Mouse (Mus musculus) forebrain, embryonic 11.5 days (tissue): ENCODE data around the gene Fam204a. TPM values are rescaled to one million over a fixed set of nuclear protein-coding genes. Genes with fewer than 3 reads are reported as not detected.

Experiments
- ATAC-seq: fragments of 200-750 bp; cut with Nextera tagmentation; replicated peaks from 2 replicates; pipeline ENCODE4 v1.8.0; 2017; ENCODE audit warnings: moderate TSS enrichment; ENCODE audit not compliant: low FRiP score
- DNase-seq: peaks from one replicate; pipeline ENCODE4 v3.0.0-alpha.2; 2017; ENCODE audit warnings: low spot score
- H3K27ac ChIP-seq: fragments of 300-500 bp; sonication (generic); 2 replicates; pipeline ENCODE4 v1.5.1; 2014; ENCODE audit warnings: low read depth, low read length
- H3K27me3 ChIP-seq: fragments of 300-500 bp; sonication (generic); 2 replicates; pipeline ENCODE4 v1.6.1; 2014; ENCODE audit warnings: mild to moderate bottlenecking, low read length, mixed read lengths; ENCODE audit not compliant: control insufficient read depth, insufficient read depth
- H3K36me3 ChIP-seq: fragments of 300-500 bp; sonication (generic); 2 replicates; pipeline ENCODE4 v1.6.1; 2014; ENCODE audit warnings: mild to moderate bottlenecking, low read length, moderate library complexity, mixed read lengths; ENCODE audit not compliant: control insufficient read depth, insufficient read depth
- H3K4me1 ChIP-seq: fragments of 300-500 bp; sonication (generic); replicated peaks from 2 replicates; pipeline ENCODE4 v1.6.1; 2014; ENCODE audit warnings: low read length, mixed read lengths; ENCODE audit not compliant: control insufficient read depth, insufficient read depth
- H3K4me2 ChIP-seq: fragments of 300-500 bp; sonication (generic); 2 replicates; pipeline ENCODE4 v1.6.1; 2014; ENCODE audit warnings: low read depth, mild to moderate bottlenecking, low read length, moderate library complexity, mixed read lengths; ENCODE audit not compliant: severe bottlenecking
- H3K4me3 ChIP-seq: fragments of 300-500 bp; sonication (generic); 2 replicates; pipeline ENCODE4 v1.5.1; 2014; ENCODE audit warnings: low read depth, low read length
- H3K9ac ChIP-seq: fragments of 300-500 bp; sonication (generic); 2 replicates; pipeline ENCODE4 v1.6.1; 2014; ENCODE audit warnings: low read length
- H3K9me3 ChIP-seq: fragments of 300-500 bp; sonication (generic); 2 replicates; pipeline ENCODE4 v1.6.1; 2016; ENCODE audit warnings: low read length, mixed read lengths; ENCODE audit not compliant: control insufficient read depth
- WGBS: fragments of 180-500 bp; shearing (Covaris S2); extraction: QIAGEN DNeasy Blood & Tissue Kit; methylation state at CpG from one replicate; pipeline ENCODE4 v1.1.7; 2014; 5-methylcytosine and 5-hydroxymethylcytosine counted together
- polyA plus RNA-seq: library from polyadenylated mRNA; unstranded; fragments of >200 nt; fragmentation: Nextera tagmentation; extraction: Ambion mirVana; gene quantifications from 2 replicates; pipeline ENCODE4 v1.2.1, GENCODE M21; 2014

The Fam204a gene
- polyA plus RNA-seq, 1 experiment from 2014 or later: 94.2 TPM

GRCm38 (mm10) chr19:60153096-60153495 is 73.4 kb downstream of the Fam204a start:
- WGBS: 95% methylated on average over 1 of the region's 1 CpGs
- ATAC-seq: no peak
- Histone ChIP-seq H3K27me3 (no peaks in the 10 kb centered on the region; the same call in 1 of the 2 replicates), H3K4me3 (no peak overlapping the region), H3K4me2 (no peak overlapping the region), H3K36me3 (no peaks in the 10 kb centered on the region; the same call in 1 of the 2 replicates), H3K4me1 (peaks cover 5% of the 10 kb centered on the region), H3K9ac (no peak overlapping the region), H3K9me3 (no peaks in the 10 kb centered on the region), H3K27ac (no peak overlapping the region)
- DNase-seq: no peak

- DNase-seq: no peak
- H3K27me3 ChIP-seq: peaks cover 4% of the 10 kb centered on the region
Measured at GRCm38 (mm10) chr19:60150056-60150455, 76.4 kb downstream of the Fam204a start.

GRCm38 (mm10) chr19:60149078-60149960 is 77.2 kb downstream of the Fam204a start:
- no peak for DNase-seq
- no peaks in the 10 kb centered on the region for H3K9me3 ChIP-seq
- no peak overlapping the region for H3K4me3 ChIP-seq
- no peak for ATAC-seq
- H3K27ac ChIP-seq: peak overlapping the region; percentile 32; the same call in 1 of the 2 replicates
- H3K4me1 ChIP-seq: peaks cover 7% of the 10 kb centered on the region
- H3K9ac ChIP-seq: no peak overlapping the region
- H3K27me3 ChIP-seq: peaks cover 4% of the 10 kb centered on the region
- H3K4me2 ChIP-seq: peak overlapping the region; percentile 24; the same call in 1 of the 2 replicates
- 21% methylated on average over 13 of the region's 13 CpGs for WGBS
- no peaks in the 10 kb centered on the region; the same call in 1 of the 2 replicates for H3K36me3 ChIP-seq

More at GRCm38 (mm10) chr19:60150056-60150455, 76.4 kb downstream of the Fam204a start:
- Histone ChIP-seq H3K4me3 (no peak overlapping the region), H3K27ac (no peak overlapping the region), H3K9ac (no peak overlapping the region), H3K4me1 (peaks cover 7% of the 10 kb centered on the region), H3K9me3 (no peaks in the 10 kb centered on the region), H3K36me3 (no peaks in the 10 kb centered on the region; the same call in 1 of the 2 replicates), H3K4me2 (no peak overlapping the region)
- WGBS: 84% methylated on average over 3 of the region's 3 CpGs
- ATAC-seq: no peak

Other genes starting within 250 kb of the Fam204a start
- gene Prlhr, start 241.6 kb upstream of the Fam204a start, polyA plus RNA-seq: not detected in 2 replicates